ENCODE assay signal across 8 mouse cellular contexts in genomic region chr19:54114588-54115317, GRCm38 (mm10).
A peak's percentile ranks its signal among the peaks of the same experiment; 100 is the strongest.
DNase-seq lines count a peak whose midpoint lies in the region; ATAC-seq and TF ChIP-seq lines count a peak whose summit lies in the region.

No protein-coding gene starts in this region.

- DNase-seq in kidney, postnatal 0 days (ENCODE audit: low spot score), result peak; percentile 69
- DNase-seq in liver, postnatal 0 days, result peak; percentile 63
- DNase-seq in neural tube, embryonic 11.5 days (ENCODE audit: low spot score), result peak; percentile 69
- peak; percentile 16 for DNase-seq in thymus, postnatal 0 days (ENCODE audit: low spot score)

- peak overlapping the region; percentile 65 for H3K9ac ChIP-seq in heart, embryonic 14.5 days (ENCODE audit: low read length)
- H3K9ac ChIP-seq in kidney, postnatal 0 days (ENCODE audit: low read depth, low read length), result peak overlapping the region; percentile 43; the same call in 1 of the 2 replicates
- peak overlapping the region; percentile 26; the same call in 1 of the 2 replicates for H3K9ac ChIP-seq in liver, postnatal 0 days (replicated peaks)
- peak overlapping the region; percentile 26; the same call in 1 of the 2 replicates for H3K9ac ChIP-seq in neural tube, embryonic 11.5 days (ENCODE audit: low read length)

- no peak for TF ChIP-seq POLR2A in bone marrow macrophage, adult 2 months (IDR thresholded peaks at IDR 0.05; ENCODE audit: borderline replicate concordance, low read depth, low read length)
- TF ChIP-seq POLR2A in embryonic fibroblast, embryonic 13.5 days (IDR thresholded peaks at IDR 0.05; ENCODE audit: low read depth, low read length), result no peak

- TF ChIP-seq CTCF in E14TG2a.4 (conservative IDR thresholded peaks at IDR 0.05; ENCODE audit: low read length), result no peak
- TF ChIP-seq CTCF in bone marrow macrophage, adult 2 months (IDR thresholded peaks at IDR 0.05; ENCODE audit: low read depth, low read length), result no peak
- TF ChIP-seq CTCF in embryonic fibroblast, embryonic 13.5 days (IDR thresholded peaks at IDR 0.05; ENCODE audit: borderline replicate concordance, insufficient read depth, low read length), result no peak
- TF ChIP-seq CTCF in kidney, postnatal 0 days (IDR thresholded peaks at IDR 0.05; ENCODE audit: low read depth), result no peak
- TF ChIP-seq CTCF in liver, postnatal 0 days (IDR thresholded peaks at IDR 0.05; ENCODE audit: low read depth), result no peak

- H3K9me3 ChIP-seq in E14TG2a.4 (ENCODE audit: low read length), result no peaks in the 10 kb centered on the region
- H3K9me3 ChIP-seq in heart, embryonic 14.5 days (ENCODE audit: control insufficient read depth, low read length), result 0 out of 2 replicates have a peak, but pooled peaks cover 3% of the 10 kb centered on the region
- H3K9me3 ChIP-seq in kidney, postnatal 0 days (replicated peaks; ENCODE audit: low read length), result no peaks in the 10 kb centered on the region
- H3K9me3 ChIP-seq in liver, postnatal 0 days (ENCODE audit: low read length), result no peaks in the 10 kb centered on the region
- H3K9me3 ChIP-seq in neural tube, embryonic 11.5 days (ENCODE audit: control insufficient read depth, low read length), result no peaks in the 10 kb centered on the region

- WGBS in heart, embryonic 14.5 days, result 8% methylated on average over 22 of the region's 22 CpGs
- 8% methylated on average over 22 of the region's 22 CpGs for WGBS in kidney, postnatal 0 days
- WGBS in liver, postnatal 0 days (ENCODE audit: insufficient replicate concordance), result 10% methylated on average over 22 of the region's 22 CpGs
- 7% methylated on average over 22 of the region's 22 CpGs for WGBS in neural tube, embryonic 11.5 days

- peaks cover 40% of the 10 kb centered on the region for H3K27me3 ChIP-seq in E14TG2a.4 (ENCODE audit: insufficient read depth, low read length)
- H3K27me3 ChIP-seq in heart, embryonic 14.5 days (ENCODE audit: control insufficient read depth, insufficient read depth, low read length), result no peaks in the 10 kb centered on the region
- no peaks in the 10 kb centered on the region for H3K27me3 ChIP-seq in kidney, postnatal 0 days (ENCODE audit: insufficient read depth, low read length)
- H3K27me3 ChIP-seq in liver, postnatal 0 days (ENCODE audit: insufficient read depth, low read length), result peaks cover 14% of the 10 kb centered on the region; the same call in 1 of the 2 replicates
- no peaks in the 10 kb centered on the region for H3K27me3 ChIP-seq in neural tube, embryonic 11.5 days (ENCODE audit: control insufficient read depth, insufficient read depth, low read length)

- H3K36me3 ChIP-seq in E14TG2a.4 (ENCODE audit: insufficient read depth, low read length), result no peaks in the 10 kb centered on the region
- H3K36me3 ChIP-seq in heart, embryonic 14.5 days (ENCODE audit: control insufficient read depth, insufficient read depth, low read length), result no peaks in the 10 kb centered on the region
- no peaks in the 10 kb centered on the region for H3K36me3 ChIP-seq in kidney, postnatal 0 days (ENCODE audit: insufficient read depth, low read length)
- no peaks in the 10 kb centered on the region for H3K36me3 ChIP-seq in liver, postnatal 0 days (replicated peaks; ENCODE audit: insufficient read depth, low read length)
- no peaks in the 10 kb centered on the region for H3K36me3 ChIP-seq in neural tube, embryonic 11.5 days (ENCODE audit: control insufficient read depth, insufficient read depth, low read length)

- H3K27ac ChIP-seq in bone marrow macrophage, adult 2 months (ENCODE audit: insufficient read depth, low read depth, low read length), result no peak overlapping the region
- H3K27ac ChIP-seq in embryonic fibroblast, embryonic 13.5 days (ENCODE audit: insufficient read depth, low read length), result no peak overlapping the region
- H3K27ac ChIP-seq in heart, embryonic 14.5 days (replicated peaks in 1 of 2; ENCODE audit: control insufficient read depth in 1 of 2, insufficient read depth in 1 of 2, low read depth in 2 of 2, low read length in 2 of 2), result no peak overlapping the region
- H3K27ac ChIP-seq in kidney, postnatal 0 days, result no peak overlapping the region
- H3K27ac ChIP-seq in liver, postnatal 0 days (ENCODE audit: low read depth), result no peak overlapping the region
- H3K27ac ChIP-seq in neural tube, embryonic 11.5 days (ENCODE audit: low read depth, low read length), result no peak overlapping the region

- peak overlapping the region; percentile 73 for H3K4me2 ChIP-seq in heart, embryonic 14.5 days (ENCODE audit: low read length)
- H3K4me2 ChIP-seq in kidney, postnatal 0 days (ENCODE audit: low read length), result peak overlapping the region; percentile 54
- peak overlapping the region; percentile 73 for H3K4me2 ChIP-seq in liver, postnatal 0 days (ENCODE audit: low read depth, low read length)
- H3K4me2 ChIP-seq in neural tube, embryonic 11.5 days (ENCODE audit: low read depth), result peak overlapping the region; percentile 63

- no peak; the same call in 1 of the 2 replicates for ATAC-seq in heart, embryonic 14.5 days (ENCODE audit: insufficient number of reproducible peaks, insufficient read depth, low FRiP score, low read depth)
- ATAC-seq in kidney, postnatal 0 days (replicated peaks; ENCODE audit: low FRiP score, low read depth), result no peak
- ATAC-seq in liver, postnatal 0 days, result peak; percentile 77
- ATAC-seq in neural tube, embryonic 11.5 days (ENCODE audit: insufficient read depth, low FRiP score, low TSS enrichment), result peak; percentile 85

- TF ChIP-seq EP300 in liver, postnatal 0 days (IDR thresholded peaks at IDR 0.05; ENCODE audit: low read depth), result no peak

- peak overlapping the region; percentile 30 for H3K4me3 ChIP-seq in E14TG2a.4 (replicated peaks; ENCODE audit: low read length)
- H3K4me3 ChIP-seq in bone marrow macrophage, adult 2 months (ENCODE audit: insufficient read depth, low read length), result peak overlapping the region; percentile 63
- H3K4me3 ChIP-seq in embryonic fibroblast, embryonic 13.5 days (ENCODE audit: insufficient read depth, low read length), result peak overlapping the region; percentile 61
- H3K4me3 ChIP-seq in heart, embryonic 14.5 days (ENCODE audit: control insufficient read depth in 1 of 2, insufficient read depth in 1 of 2, low read depth in 1 of 2, low read length in 2 of 2), result peak overlapping the region; percentile 62 to 64
- H3K4me3 ChIP-seq in kidney, postnatal 0 days (replicated peaks; ENCODE audit: low read depth, low read length), result peak overlapping the region; percentile 51
- peak overlapping the region; percentile 59 for H3K4me3 ChIP-seq in liver, postnatal 0 days (ENCODE audit: low read depth, low read length)
- H3K4me3 ChIP-seq in neural tube, embryonic 11.5 days (ENCODE audit: low read depth, low read length), result peak overlapping the region; percentile 41

- peaks cover 30% of the 10 kb centered on the region for H3K4me1 ChIP-seq in E14TG2a.4 (replicated peaks; ENCODE audit: low read depth, low read length)
- H3K4me1 ChIP-seq in bone marrow macrophage, adult 2 months (ENCODE audit: control insufficient read depth, insufficient read depth, low read length), result peaks cover 2% of the 10 kb centered on the region; the same call in 1 of the 2 replicates
- H3K4me1 ChIP-seq in embryonic fibroblast, embryonic 13.5 days (ENCODE audit: control insufficient read depth, insufficient read depth, low read length), result peaks cover 2% of the 10 kb centered on the region; the same call in 1 of the 2 replicates
- no peaks in the 10 kb centered on the region for H3K4me1 ChIP-seq in heart, embryonic 14.5 days (ENCODE audit: control insufficient read depth in 2 of 2, insufficient read depth in 2 of 2, low read length in 2 of 2)
- H3K4me1 ChIP-seq in kidney, postnatal 0 days (replicated peaks; ENCODE audit: insufficient read depth, low read length), result no peaks in the 10 kb centered on the region
- H3K4me1 ChIP-seq in liver, postnatal 0 days (ENCODE audit: insufficient read depth), result peaks cover 5% of the 10 kb centered on the region
- H3K4me1 ChIP-seq in neural tube, embryonic 11.5 days (ENCODE audit: control insufficient read depth, insufficient read depth, low read length), result peaks cover 8% of the 10 kb centered on the region; the same call in 1 of the 2 replicates

Comparison
In these comparisons a context has a peak if more than half of its experiments do, and no peak if none do; other contexts are left out.
1. ATAC-seq: peak in liver, postnatal 0 days (single experiment) and neural tube, embryonic 11.5 days (single experiment); none in heart, embryonic 14.5 days (single experiment) and kidney, postnatal 0 days (single experiment).
2. DNase-seq: peak in every context shown above with its lines; median percentile 69 in kidney, postnatal 0 days; 69 in neural tube, embryonic 11.5 days; 63 in liver, postnatal 0 days; 16 in thymus, postnatal 0 days.
3. Peak in every context shown above with its lines, with median percentiles within 50 percentile points of each other: H3K4me3 ChIP-seq, H3K4me2 ChIP-seq and H3K9ac ChIP-seq.